Mouse (Mus musculus) cerebellum, postnatal 36 days (tissue): ENCODE data around the gene Tcf20.
"Not testable (repeated sequence)": the region's sequence is repeated elsewhere in the genome, so short reads cannot be mapped to it uniquely, and the experiment has no call there.

Source experiments
- DNase-seq, 2 experiments: peaks; one replicate each; pipeline ENCODE4 v3.0.0; 2021 to 2022; ENCODE audit warnings: mixed read lengths in 2 of 2

Tcf20 gene

GRCm38 (mm10) chr15:82898141-82898739, 89.4 kb downstream of the Tcf20 start:
- DNase-seq = no peak

- DNase-seq = no peak
Measured at GRCm38 (mm10) chr15:82896336-82896735, 91.3 kb downstream of the Tcf20 start.

DNA sequence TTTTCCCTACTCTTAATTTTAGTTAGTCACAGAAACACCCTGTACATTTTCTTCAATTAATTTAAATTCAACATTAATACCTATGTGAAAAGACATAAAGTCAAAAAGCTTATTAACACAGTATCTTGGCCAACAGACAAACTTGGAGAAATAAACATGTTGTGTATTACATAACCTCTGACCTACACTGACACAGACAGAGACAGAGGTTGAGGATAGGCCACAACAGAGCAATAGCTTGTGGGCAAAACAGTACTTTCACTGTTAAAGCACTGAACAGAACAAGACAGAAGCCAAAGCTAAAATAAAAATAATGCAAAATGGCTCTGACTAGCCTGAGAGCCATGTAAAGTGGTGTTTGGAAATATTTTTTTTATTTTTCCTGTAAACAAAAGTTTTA, 97.2 kb downstream of the Tcf20 start:
- DNase-seq = no peak

- DNase-seq = no peak
Measured at GRCm38 (mm10) chr15:82889426-82889825, 98.2 kb downstream of the Tcf20 start.

GRCm38 (mm10) chr15:82888466-82888865, 99.2 kb downstream of the Tcf20 start:
- DNase-seq = no peak

DNA sequence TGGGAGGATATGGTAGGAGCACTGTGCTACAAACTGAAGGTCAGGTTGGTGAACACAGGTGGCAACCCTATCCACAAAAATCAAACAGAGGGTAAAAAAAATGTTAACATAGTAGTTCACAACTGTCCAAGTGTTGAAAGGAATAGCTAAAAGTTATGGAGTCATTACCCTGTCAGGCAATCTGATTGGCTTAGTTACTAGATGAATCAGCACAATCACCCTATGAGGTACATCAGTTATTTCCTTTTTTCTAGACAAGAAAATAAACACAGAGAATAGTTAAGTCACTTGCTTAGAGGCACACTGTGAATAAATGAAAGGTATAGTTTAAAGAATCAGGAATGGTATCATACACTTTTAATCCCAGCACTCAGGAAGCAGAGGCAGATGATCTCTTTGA, 110.4 kb downstream of the Tcf20 start:
- no peak for DNase-seq

GRCm38 (mm10) chr15:82876863-82877262, 110.8 kb downstream of the Tcf20 start:
- no peak for DNase-seq

- DNase-seq = no peak
Measured at GRCm38 (mm10) chr15:82872037-82872436, 115.6 kb downstream of the Tcf20 start.

DNA sequence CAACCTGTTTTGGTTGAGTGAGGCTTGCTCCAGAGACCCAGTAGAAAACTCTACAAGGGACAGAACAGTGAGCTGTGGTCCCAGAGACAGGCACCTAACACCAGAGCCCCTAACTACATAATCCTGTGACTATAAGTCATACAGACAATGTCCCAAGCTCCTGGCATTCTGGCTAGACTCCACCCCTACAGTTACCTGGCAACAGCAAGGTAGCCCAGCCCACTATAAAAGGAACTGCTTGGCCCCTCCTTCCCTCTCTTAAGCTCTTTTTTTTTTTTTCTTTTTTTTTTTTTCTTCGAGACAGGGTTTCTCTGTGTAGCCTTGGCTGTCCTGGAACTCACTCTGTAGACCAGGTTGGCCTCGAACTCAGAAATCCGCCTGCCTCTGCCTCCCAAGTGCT, 121.4 kb downstream of the Tcf20 start:
- not testable (repeated sequence) for DNase-seq

DNA sequence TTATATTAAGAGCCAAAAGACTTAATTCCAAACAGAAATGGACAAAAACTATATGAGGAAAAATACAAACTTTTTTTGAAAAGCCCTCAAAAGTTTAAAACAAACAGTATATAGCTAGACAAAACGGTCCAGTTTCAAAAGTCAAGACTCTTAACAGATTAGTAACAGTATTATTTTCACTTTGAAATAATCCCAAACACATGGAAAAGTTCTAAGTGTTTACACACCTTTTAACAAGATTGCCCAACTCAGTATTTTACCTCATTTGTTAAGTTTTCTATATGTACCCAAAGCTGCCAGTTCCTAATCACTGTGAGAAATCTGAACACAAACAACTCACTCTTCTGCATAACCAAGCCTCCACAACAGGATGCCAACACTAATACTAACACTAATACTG, 124.0 kb downstream of the Tcf20 start:
- no peak for DNase-seq

DNA sequence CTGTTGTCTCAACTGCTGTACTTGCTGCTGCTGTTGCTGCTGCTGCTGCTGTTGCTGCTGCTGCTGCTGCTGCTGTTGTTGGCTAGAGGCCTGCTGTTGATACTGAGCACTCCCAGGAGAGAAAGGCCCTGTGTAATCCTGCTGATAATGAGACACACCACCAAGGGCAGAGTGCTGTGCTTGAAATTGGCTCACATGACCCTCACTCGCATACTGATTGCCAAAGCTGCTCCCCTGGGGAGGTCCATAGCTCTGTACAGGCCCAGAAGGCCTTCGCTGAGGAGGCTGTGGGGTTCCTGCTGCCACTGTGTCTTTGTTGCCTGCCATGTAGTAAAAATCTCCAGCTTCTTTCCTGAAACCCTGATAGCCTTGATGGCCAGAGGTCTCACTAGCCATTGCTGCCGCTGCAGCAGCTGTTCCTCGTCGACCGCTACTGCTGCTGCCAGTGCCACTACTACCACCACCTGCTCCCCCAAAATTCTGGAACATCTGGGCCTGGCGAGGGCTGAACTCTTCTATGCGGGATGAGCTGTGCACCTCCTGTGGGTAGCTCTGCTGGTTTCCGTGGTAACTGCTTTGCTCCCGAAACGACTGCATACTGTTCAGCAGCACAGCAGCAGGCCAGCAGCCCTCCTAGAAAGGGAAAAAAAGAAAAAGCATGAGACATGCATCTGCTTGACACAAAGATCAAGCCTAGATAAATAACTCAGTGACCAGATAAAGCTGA, 130.9 kb downstream of the Tcf20 start:
- DNase-seq = no peak

- DNase-seq = no peak
Measured at GRCm38 (mm10) chr15:82856065-82856464, 131.6 kb downstream of the Tcf20 start.

DNA sequence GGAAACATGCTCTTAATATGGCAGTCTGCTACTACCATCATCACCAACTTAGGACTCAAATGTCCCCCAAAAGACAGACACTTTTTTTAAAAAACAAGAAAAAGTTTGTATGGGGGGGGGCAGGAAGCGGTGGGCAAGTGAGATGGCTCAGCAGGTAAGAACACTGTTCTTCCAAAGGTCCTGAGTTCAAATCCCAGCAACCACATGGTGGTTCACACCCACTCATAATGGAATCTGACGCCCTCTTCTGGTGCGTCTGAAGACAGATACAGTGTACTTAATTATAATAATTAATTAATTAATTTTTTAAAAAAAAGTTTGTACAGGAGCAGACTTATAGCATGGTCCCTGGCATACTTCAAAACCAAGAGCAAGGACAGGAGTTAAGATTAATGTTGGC, 148.5 kb downstream of the Tcf20 start:
- DNase-seq = no peak

- DNase-seq = no peak
Measured at GRCm38 (mm10) chr15:82829917-82830316, 157.8 kb downstream of the Tcf20 start.

DNA sequence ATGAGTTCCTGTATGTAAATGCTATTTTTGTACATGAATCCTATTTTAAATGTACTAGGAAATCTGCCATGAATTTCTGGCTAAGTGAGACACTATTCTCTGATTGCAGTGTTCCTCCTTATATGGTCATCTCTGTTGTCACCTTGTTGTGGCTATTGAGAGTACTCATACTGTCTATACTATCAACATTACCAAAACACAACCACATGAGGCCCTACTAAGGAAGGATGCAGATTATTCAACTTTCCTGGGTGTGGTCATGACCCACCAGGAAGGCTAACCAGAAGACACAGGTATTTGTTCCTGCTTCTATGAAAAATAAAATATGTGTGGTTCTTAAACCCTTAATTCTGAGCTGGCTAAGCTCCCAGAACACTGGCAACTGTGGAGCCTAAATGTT, 161.8 kb downstream of the Tcf20 start:
- no peak for DNase-seq

DNA sequence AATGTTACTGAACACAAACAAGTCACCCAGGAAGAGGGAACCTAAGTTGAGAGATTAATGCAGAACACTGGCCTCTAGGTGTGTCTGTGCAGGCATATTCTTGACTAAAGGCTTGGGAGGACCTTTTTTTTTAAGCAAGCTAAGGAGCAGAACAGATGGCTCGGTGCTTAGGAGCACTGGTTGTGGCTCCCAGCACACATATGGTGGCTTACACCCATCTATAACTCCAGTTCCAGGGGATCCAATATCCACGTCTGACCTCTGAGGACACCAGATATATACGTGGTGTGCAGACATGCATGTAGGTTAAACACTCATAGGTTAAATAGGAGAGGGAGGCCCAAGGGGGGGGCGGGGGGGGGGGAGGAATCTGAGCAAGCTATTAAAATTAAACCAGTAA, 165.3 kb downstream of the Tcf20 start:
- no peak for DNase-seq

GRCm38 (mm10) chr15:82821657-82822056, 166.0 kb downstream of the Tcf20 start:
- no peak for DNase-seq

DNA sequence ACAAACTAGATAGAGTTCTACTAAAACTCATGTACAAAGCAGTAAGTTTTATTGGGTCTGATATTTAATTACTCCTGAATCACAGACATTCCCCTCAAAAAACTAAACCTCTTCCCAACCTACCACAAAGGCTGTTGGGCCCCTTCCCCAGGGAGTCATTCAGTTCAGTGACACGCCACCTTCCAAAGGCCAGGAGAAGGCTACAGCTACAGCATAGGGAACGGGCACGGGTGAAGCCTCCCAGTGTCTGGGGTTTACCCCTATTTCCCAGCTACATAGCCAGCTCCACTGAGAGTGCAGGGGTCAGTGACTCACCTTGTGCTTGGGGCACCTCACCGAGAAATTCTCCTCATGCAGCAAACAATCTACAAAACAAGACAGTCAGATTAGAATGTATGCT, 172.4 kb downstream of the Tcf20 start:
- DNase-seq = no peak

GRCm38 (mm10) chr15:82814806-82815205, 172.9 kb downstream of the Tcf20 start:
- DNase-seq = peak; percentile 65 to 73

DNA sequence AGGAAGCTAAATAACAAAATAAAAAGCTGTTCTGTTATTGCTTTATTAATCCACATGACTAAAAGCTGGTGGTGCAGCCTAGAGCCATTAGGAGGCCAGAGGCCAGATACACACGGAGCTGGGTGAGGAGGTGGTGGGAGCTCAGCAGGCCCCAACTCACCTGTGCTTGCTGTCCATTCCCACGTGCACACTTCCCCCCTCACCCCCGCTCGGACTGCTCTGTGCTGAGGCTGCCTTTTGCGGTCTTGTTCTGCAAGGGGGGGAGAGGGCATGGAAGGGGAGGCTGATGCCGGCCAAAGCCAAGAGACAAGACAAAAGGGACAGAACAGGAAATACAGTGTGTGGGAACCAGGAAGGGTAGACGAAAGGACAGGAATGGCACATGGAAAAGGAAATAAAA, 173.4 kb downstream of the Tcf20 start:
- no peak for DNase-seq

- DNase-seq = no peak
Measured at GRCm38 (mm10) chr15:82810556-82810955, 177.1 kb downstream of the Tcf20 start.

DNA sequence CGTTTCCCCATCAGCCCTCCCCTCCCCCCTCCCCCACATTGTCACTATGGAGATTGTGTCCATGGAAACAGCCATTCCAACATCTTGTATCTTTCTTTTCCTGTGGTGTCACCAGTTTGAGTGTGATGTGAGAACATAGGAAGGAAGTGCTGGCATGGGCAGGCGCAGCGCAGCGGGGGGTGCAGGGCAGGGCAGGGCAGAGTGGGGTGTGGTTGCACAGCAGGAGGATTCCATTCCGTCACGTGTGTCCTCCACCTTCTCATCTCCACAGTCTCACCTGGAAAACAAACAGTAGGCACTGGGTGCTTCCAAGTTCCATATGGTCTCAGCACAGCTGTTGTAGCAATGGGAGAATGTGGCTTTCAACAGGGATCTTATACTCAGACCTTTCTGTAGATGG, 178.2 kb downstream of the Tcf20 start:
- no peak for DNase-seq

DNA sequence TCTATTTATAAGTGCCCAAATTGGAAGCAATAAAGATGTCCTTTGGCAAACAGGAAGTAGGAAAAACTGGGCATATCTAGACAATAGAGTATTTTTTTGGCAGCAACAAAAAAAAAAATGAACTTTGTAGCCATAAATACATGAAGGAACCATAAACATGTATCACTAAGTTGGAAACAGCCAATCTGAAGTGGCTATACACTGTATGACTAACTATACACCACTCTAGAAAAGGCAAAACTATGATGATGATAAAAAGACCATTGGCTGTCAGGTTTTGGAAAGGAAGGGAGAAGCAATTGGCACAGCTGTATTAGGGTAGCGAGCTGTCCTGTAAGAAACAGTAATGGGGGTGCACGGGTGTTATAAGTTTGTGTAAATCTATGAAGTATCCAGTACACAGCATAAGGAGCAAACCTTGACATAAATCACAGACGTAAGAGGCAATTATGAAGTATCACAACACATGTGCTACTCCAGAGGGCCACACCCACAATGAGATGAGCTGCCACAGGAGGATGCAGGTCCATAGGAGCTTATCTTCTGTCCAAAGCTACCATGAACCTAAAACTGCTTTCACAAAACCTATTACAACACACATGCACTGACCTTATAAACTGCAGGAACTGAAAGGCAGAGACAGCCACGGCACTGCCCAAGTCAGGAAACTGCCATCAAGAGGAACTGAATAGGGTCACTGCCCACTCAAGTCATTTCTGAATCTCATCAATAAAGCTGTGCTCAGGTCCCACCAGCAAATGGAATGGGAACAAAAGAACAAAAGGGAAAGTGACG, 180.5 kb downstream of the Tcf20 start:
- no peak for DNase-seq
